Mouse (Mus musculus): ENCODE results near the gene Zfp428. TPM values are rescaled to one million over a fixed set of nuclear protein-coding genes. Genes with fewer than 3 reads are reported as not detected.
A peak's percentile ranks its signal among the peaks of the same experiment; 100 is the strongest.

Zfp428 gene
- polyA plus RNA-seq, 1 experiment: 9.5 TPM

DNA sequence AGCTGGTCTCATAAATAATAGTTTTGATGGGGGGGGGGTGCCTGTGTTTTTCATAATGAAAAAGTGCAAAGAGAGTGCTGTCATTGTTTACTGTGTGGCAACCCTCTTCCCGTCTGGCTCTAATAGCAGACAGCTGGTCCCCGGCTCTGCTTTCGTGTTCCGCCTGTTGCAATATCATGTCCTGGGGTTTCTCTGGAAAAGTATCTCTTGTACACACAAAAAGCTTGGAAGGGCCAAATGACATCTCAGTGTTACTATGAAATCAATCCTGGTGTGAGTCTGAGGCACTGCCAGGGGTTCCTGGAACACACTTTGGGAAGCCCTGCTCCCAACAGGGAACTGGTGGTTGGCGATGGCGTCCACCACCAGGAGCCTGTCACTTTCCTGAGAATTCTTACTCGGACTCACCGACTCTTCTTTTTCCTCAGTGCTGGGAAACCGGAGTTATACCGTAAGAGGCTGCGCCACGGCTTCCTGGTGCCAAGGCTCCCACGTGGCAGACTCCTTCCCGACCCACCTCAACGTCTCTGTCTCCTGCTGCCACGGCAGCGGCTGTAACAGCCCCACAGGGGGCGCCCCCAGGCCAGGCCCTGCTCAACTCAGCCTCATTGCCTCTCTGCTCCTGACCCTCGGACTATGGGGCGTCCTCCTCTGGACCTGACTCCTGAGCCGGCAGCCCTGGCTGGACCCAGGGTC is 31.8 kb upstream of the Zfp428 start:
- Histone ChIP-seq H3K27ac (ENCODE audit: insufficient read depth, low read depth, low read length) (no peak overlapping the region), H3K4me1 (ENCODE audit: control insufficient read depth, insufficient read depth, low read length) (no peaks in the 10 kb centered on the region), H3K4me3 (ENCODE audit: insufficient read depth, low read depth, low read length) (no peak overlapping the region), H3K36me3 (ENCODE audit: control insufficient read depth, insufficient read depth, low read length) (no peaks in the 10 kb centered on the region), H3K27me3 (replicated peaks; ENCODE audit: control insufficient read depth, insufficient read depth, low read length) (no peaks in the 10 kb centered on the region)
- peak; percentile 36 for DNase-seq
- TF ChIP-seq POLR2A (IDR thresholded peaks at IDR 0.05; ENCODE audit: low read depth, low read length) (no peak), CTCF (conservative IDR thresholded peaks at IDR 0.05; ENCODE audit: insufficient read depth, insufficient read length, low read depth, low read length) (peak; percentile 33)
- WGBS: 49% methylated on average over 21 of the region's 21 CpGs

DNA sequence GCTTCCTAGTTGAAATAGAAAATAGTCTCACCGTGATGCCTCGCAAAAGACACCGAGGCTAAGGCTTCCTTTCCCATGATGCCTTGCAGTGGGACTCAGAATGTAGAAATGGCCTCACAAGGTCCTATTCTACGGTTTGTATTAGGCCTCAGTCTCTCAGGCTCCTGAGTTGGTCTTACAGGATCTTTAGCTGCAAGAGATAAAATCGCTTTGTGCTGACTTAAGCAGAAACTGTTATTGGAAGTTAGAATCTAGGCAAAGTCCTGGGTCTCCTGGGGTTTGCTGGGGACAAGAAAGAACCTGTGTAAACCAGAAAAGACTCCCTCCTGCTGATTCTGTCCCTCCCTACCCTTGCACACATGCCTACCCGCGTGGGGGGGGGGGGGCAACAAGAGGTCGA is 30.5 kb upstream of the Zfp428 start:
- Histone ChIP-seq H3K4me3 (ENCODE audit: insufficient read depth, low read depth, low read length) (no peak overlapping the region), H3K4me1 (ENCODE audit: control insufficient read depth, insufficient read depth, low read length) (0 out of 2 replicates have a peak, but pooled peaks cover 3% of the 10 kb centered on the region), H3K36me3 (ENCODE audit: control insufficient read depth, insufficient read depth, low read length) (no peaks in the 10 kb centered on the region), H3K27me3 (replicated peaks; ENCODE audit: control insufficient read depth, insufficient read depth, low read length) (no peaks in the 10 kb centered on the region), H3K27ac (ENCODE audit: insufficient read depth, low read depth, low read length) (no peak overlapping the region)
- DNase-seq: no peak
- 73% methylated on average over 8 of the region's 8 CpGs for WGBS
- TF ChIP-seq CTCF (conservative IDR thresholded peaks at IDR 0.05; ENCODE audit: insufficient read depth, insufficient read length, low read depth, low read length) (no peak), POLR2A (IDR thresholded peaks at IDR 0.05; ENCODE audit: low read depth, low read length) (no peak)

- no peaks in the 10 kb centered on the region for H3K36me3 ChIP-seq (ENCODE audit: control insufficient read depth, insufficient read depth, low read length)
- H3K4me3 ChIP-seq (ENCODE audit: insufficient read depth, low read depth, low read length): no peak overlapping the region
- no peaks in the 10 kb centered on the region for H3K27me3 ChIP-seq (replicated peaks; ENCODE audit: control insufficient read depth, insufficient read depth, low read length)
- DNase-seq: no peak
- WGBS: 81% methylated on average over 7 of the region's 7 CpGs
- H3K27ac ChIP-seq (ENCODE audit: insufficient read depth, low read depth, low read length): no peak overlapping the region
- no peak for TF ChIP-seq POLR2A (IDR thresholded peaks at IDR 0.05; ENCODE audit: low read depth, low read length)
- TF ChIP-seq CTCF (conservative IDR thresholded peaks at IDR 0.05; ENCODE audit: insufficient read depth, insufficient read length, low read depth, low read length): no peak
- 0 out of 2 replicates have a peak, but pooled peaks cover 4% of the 10 kb centered on the region for H3K4me1 ChIP-seq (ENCODE audit: control insufficient read depth, insufficient read depth, low read length)
These were observed 29.9 kb upstream of the Zfp428 start for GRCm38 (mm10) chr7:24476856-24477255.

GRCm38 (mm10) chr7:24478911-24479310 is 27.9 kb upstream of the Zfp428 start:
- TF ChIP-seq POLR2A (IDR thresholded peaks at IDR 0.05; ENCODE audit: low read depth, low read length): no peak
- no peak for TF ChIP-seq CTCF (conservative IDR thresholded peaks at IDR 0.05; ENCODE audit: insufficient read depth, insufficient read length, low read depth, low read length)
- 87% methylated on average over 5 of the region's 5 CpGs for WGBS
- no peaks in the 10 kb centered on the region for H3K36me3 ChIP-seq (ENCODE audit: control insufficient read depth, insufficient read depth, low read length)

DNA sequence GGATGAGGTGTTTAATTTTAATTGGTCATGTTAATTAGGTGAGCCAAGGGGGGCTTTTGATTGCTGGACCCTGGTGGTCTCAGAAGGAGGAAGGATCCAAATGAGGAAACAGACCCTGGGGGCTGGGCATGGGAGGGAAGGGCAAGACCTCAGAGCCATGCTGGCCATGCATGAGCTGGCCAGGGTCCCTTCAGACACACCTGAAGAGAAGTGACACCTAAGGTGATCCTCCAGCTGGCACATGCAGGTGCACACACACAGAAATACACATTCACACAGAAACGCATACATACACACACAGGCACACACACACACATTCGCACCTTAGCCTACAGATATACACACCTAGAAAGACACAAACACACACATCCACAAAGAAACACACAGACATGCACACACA is 27.1 kb upstream of the Zfp428 start:
- WGBS: 94% methylated on average over 2 of the region's 2 CpGs
- Histone ChIP-seq H3K36me3 (ENCODE audit: control insufficient read depth, insufficient read depth, low read length) (no peaks in the 10 kb centered on the region), H3K4me1 (ENCODE audit: control insufficient read depth, insufficient read depth, low read length) (0 out of 2 replicates have a peak, but pooled peaks cover 4% of the 10 kb centered on the region), H3K4me3 (ENCODE audit: insufficient read depth, low read depth, low read length) (no peak overlapping the region), H3K27ac (ENCODE audit: insufficient read depth, low read depth, low read length) (no peak overlapping the region), H3K27me3 (replicated peaks; ENCODE audit: control insufficient read depth, insufficient read depth, low read length) (no peaks in the 10 kb centered on the region)
- no peak for DNase-seq
- TF ChIP-seq CTCF (conservative IDR thresholded peaks at IDR 0.05; ENCODE audit: insufficient read depth, insufficient read length, low read depth, low read length) (no peak), POLR2A (IDR thresholded peaks at IDR 0.05; ENCODE audit: low read depth, low read length) (no peak)

More at GRCm38 (mm10) chr7:24478911-24479310, 27.9 kb upstream of the Zfp428 start:
- H3K4me3 ChIP-seq (ENCODE audit: insufficient read depth, low read depth, low read length): no peak overlapping the region
- 0 out of 2 replicates have a peak, but pooled peaks cover 4% of the 10 kb centered on the region for H3K4me1 ChIP-seq (ENCODE audit: control insufficient read depth, insufficient read depth, low read length)
- no peaks in the 10 kb centered on the region for H3K27me3 ChIP-seq (replicated peaks; ENCODE audit: control insufficient read depth, insufficient read depth, low read length)
- DNase-seq: no peak
- H3K27ac ChIP-seq (ENCODE audit: insufficient read depth, low read depth, low read length): no peak overlapping the region

- WGBS: 61% methylated on average over 18 of the region's 18 CpGs
- Histone ChIP-seq H3K27ac (ENCODE audit: insufficient read depth, low read depth, low read length) (no peak overlapping the region), H3K4me3 (ENCODE audit: insufficient read depth, low read depth, low read length) (no peak overlapping the region), H3K4me1 (ENCODE audit: control insufficient read depth, insufficient read depth, low read length) (0 out of 2 replicates have a peak, but pooled peaks cover 4% of the 10 kb centered on the region), H3K27me3 (replicated peaks; ENCODE audit: control insufficient read depth, insufficient read depth, low read length) (no peaks in the 10 kb centered on the region), H3K36me3 (ENCODE audit: control insufficient read depth, insufficient read depth, low read length) (no peaks in the 10 kb centered on the region)
- DNase-seq: no peak
- TF ChIP-seq POLR2A (IDR thresholded peaks at IDR 0.05; ENCODE audit: low read depth, low read length) (no peak), CTCF (conservative IDR thresholded peaks at IDR 0.05; ENCODE audit: insufficient read depth, insufficient read length, low read depth, low read length) (no peak)
These were observed 26.5 kb upstream of the Zfp428 start for GRCm38 (mm10) chr7:24480121-24480941.

GRCm38 (mm10) chr7:24480986-24481473 is 25.8 kb upstream of the Zfp428 start:
- H3K27ac ChIP-seq (ENCODE audit: insufficient read depth, low read depth, low read length): no peak overlapping the region
- H3K27me3 ChIP-seq (replicated peaks; ENCODE audit: control insufficient read depth, insufficient read depth, low read length): no peaks in the 10 kb centered on the region
- DNase-seq: no peak
- peak overlapping the region; percentile 55 for H3K4me3 ChIP-seq (ENCODE audit: insufficient read depth, low read depth, low read length)
- no peaks in the 10 kb centered on the region for H3K36me3 ChIP-seq (ENCODE audit: control insufficient read depth, insufficient read depth, low read length)
- TF ChIP-seq CTCF (conservative IDR thresholded peaks at IDR 0.05; ENCODE audit: insufficient read depth, insufficient read length, low read depth, low read length) (no peak), POLR2A (IDR thresholded peaks at IDR 0.05; ENCODE audit: low read depth, low read length) (no peak)
- 21% methylated on average over 14 of the region's 14 CpGs for WGBS
- 0 out of 2 replicates have a peak, but pooled peaks cover 4% of the 10 kb centered on the region for H3K4me1 ChIP-seq (ENCODE audit: control insufficient read depth, insufficient read depth, low read length)
